Mouse (Mus musculus) liver, embryonic 14.5 days (tissue): ENCODE measurements at regions not wholly inside any gene's neighbourhood (a gene's known extent, or its start where the extent isn't known, plus 50 kb on each side); places are given as distances from the start of the nearest gene placed in this dataset.

Source experiments
- CTCF ChIP-seq: IDR thresholded peaks from 2 replicates; pipeline ENCODE4 v1.5.1; 2016; ENCODE audit warnings: antibody characterized with exemption, low read depth, control low read depth
- EP300 ChIP-seq: IDR thresholded peaks from 2 replicates; pipeline ENCODE4 v1.6.1; 2016; ENCODE audit warnings: antibody characterized with exemption, low read depth

- no peak for TF ChIP-seq CTCF
- no peak for TF ChIP-seq EP300
Measured at GRCm38 (mm10) chr1:190366631-190367030, 196.1 kb upstream of the Prox1 start.
